Mouse (Mus musculus): ENCODE results near the gene Ptgr2. TPM values are rescaled to one million over a fixed set of nuclear protein-coding genes. Genes with fewer than 3 reads are reported as not detected.
"Not testable (repeated sequence)": the region's sequence is repeated elsewhere in the genome, so short reads cannot be mapped to it uniquely, and the experiment has no call there.

Gene Ptgr2
- total and polyA plus RNA-seq, 3 experiments = 10.1 to 184 (median 59.6) TPM

- peak; percentile 92 for DNase-seq (ENCODE audit: low spot score)
- peak; percentile 80 for ATAC-seq (ENCODE audit: extremely low read depth, insufficient number of reproducible peaks, low FRiP score, poor library complexity, severe bottlenecking)
- Histone ChIP-seq H3K36me3 (replicated peaks) (peaks cover 41% of the 10 kb centered on the region), H3K4me3 (ENCODE audit: low read depth, low read length) (peak within 1 kb of the TSS; percentile 83), H3K27me3 (ENCODE audit: insufficient read depth, low read length) (no peaks in the 10 kb centered on the region), H3K9me3 (replicated peaks) (no peaks in the 10 kb centered on the region), H3K4me1 (ENCODE audit: insufficient read depth, low read depth, low read length) (peaks cover 47% of the 10 kb centered on the region)
- TF ChIP-seq POLR2AphosphoS5 (IDR thresholded peaks at IDR 0.05; ENCODE audit: insufficient replicate concordance, low read depth, low read length) (no peak), GATA1 (IDR thresholded peaks at IDR 0.05; ENCODE audit: borderline replicate concordance, low read length) (no peak), CTCF (IDR thresholded peaks at IDR 0.05; ENCODE audit: low read depth, low read length) (no peak), TAL1 (conservative IDR thresholded peaks at IDR 0.05; ENCODE audit: low read depth, low read length) (no peak), GATA2 (IDR thresholded peaks at IDR 0.05; ENCODE audit: borderline replicate concordance, low read depth, low read length) (no peak)
These were observed 31.9 kb downstream of the Ptgr2 start, which contains the start of gene Zfp410 for GRCm38 (mm10) chr12:84316721-84317621. TSS of gene Zfp410 (plus strand) at chr12:84316852.

- Histone ChIP-seq H3K4me3 (ENCODE audit: low read depth, low read length) (no peak overlapping the region), H3K4me1 (ENCODE audit: insufficient read depth, low read depth, low read length) (peaks cover 6% of the 10 kb centered on the region), H3K27me3 (ENCODE audit: insufficient read depth, low read length) (no peaks in the 10 kb centered on the region), H3K36me3 (replicated peaks) (peaks cover 84% of the 10 kb centered on the region), H3K9me3 (replicated peaks) (no peaks in the 10 kb centered on the region)
- ATAC-seq (ENCODE audit: extremely low read depth, insufficient number of reproducible peaks, low FRiP score, poor library complexity, severe bottlenecking) = no peak
- no peak for TF ChIP-seq CTCF (IDR thresholded peaks at IDR 0.05; ENCODE audit: low read depth, low read length)
- no peak for TF ChIP-seq GATA2 (IDR thresholded peaks at IDR 0.05; ENCODE audit: borderline replicate concordance, low read depth, low read length)
- TF ChIP-seq TAL1 (conservative IDR thresholded peaks at IDR 0.05; ENCODE audit: low read depth, low read length) = no peak
- no peak for TF ChIP-seq GATA1 (IDR thresholded peaks at IDR 0.05; ENCODE audit: borderline replicate concordance, low read length)
- DNase-seq (ENCODE audit: low spot score) = no peak
These were observed 42.1 kb downstream of the Ptgr2 start for GRCm38 (mm10) chr12:84327111-84327512.

GRCm38 (mm10) chr12:84336963-84337625 is 52.1 kb downstream of the Ptgr2 start:
- Histone ChIP-seq H3K4me1 (ENCODE audit: insufficient read depth, low read depth, low read length) (peaks cover 15% of the 10 kb centered on the region), H3K4me3 (ENCODE audit: low read depth, low read length) (peak overlapping the region; percentile 7; the same call in 1 of the 2 replicates), H3K9me3 (replicated peaks) (no peaks in the 10 kb centered on the region), H3K27me3 (ENCODE audit: insufficient read depth, low read length) (no peaks in the 10 kb centered on the region), H3K36me3 (replicated peaks) (peaks cover 92% of the 10 kb centered on the region)
- ATAC-seq (ENCODE audit: extremely low read depth, insufficient number of reproducible peaks, low FRiP score, poor library complexity, severe bottlenecking) (0 out of 2 replicates have a peak, but pooled peaks have one; percentile 15), DNase-seq (ENCODE audit: low spot score) (peak; percentile 58)
- TF ChIP-seq POLR2AphosphoS5 (IDR thresholded peaks at IDR 0.05; ENCODE audit: insufficient replicate concordance, low read depth, low read length) (no peak), GATA2 (IDR thresholded peaks at IDR 0.05; ENCODE audit: borderline replicate concordance, low read depth, low read length) (no peak), TAL1 (conservative IDR thresholded peaks at IDR 0.05; ENCODE audit: low read depth, low read length) (no peak), GATA1 (IDR thresholded peaks at IDR 0.05; ENCODE audit: borderline replicate concordance, low read length) (no peak), CTCF (IDR thresholded peaks at IDR 0.05; ENCODE audit: low read depth, low read length) (no peak)

- ATAC-seq (ENCODE audit: extremely low read depth, insufficient number of reproducible peaks, low FRiP score, poor library complexity, severe bottlenecking) = peak; percentile 73
- DNase-seq (ENCODE audit: low spot score) = peak; percentile 48
- H3K9me3 ChIP-seq (replicated peaks) = no peaks in the 10 kb centered on the region
- no peaks in the 10 kb centered on the region for H3K4me1 ChIP-seq (ENCODE audit: insufficient read depth, low read depth, low read length)
- H3K36me3 ChIP-seq (replicated peaks) = peaks cover 71% of the 10 kb centered on the region
- H3K27me3 ChIP-seq (ENCODE audit: insufficient read depth, low read length) = no peaks in the 10 kb centered on the region
- TF ChIP-seq POLR2AphosphoS5 (IDR thresholded peaks at IDR 0.05; ENCODE audit: insufficient replicate concordance, low read depth, low read length) (no peak), TAL1 (conservative IDR thresholded peaks at IDR 0.05; ENCODE audit: low read depth, low read length) (no peak), GATA1 (IDR thresholded peaks at IDR 0.05; ENCODE audit: borderline replicate concordance, low read length) (no peak), CTCF (IDR thresholded peaks at IDR 0.05; ENCODE audit: low read depth, low read length) (peak; percentile 48; the same call in 1 of the 2 replicates)
- H3K4me3 ChIP-seq (ENCODE audit: low read depth, low read length) = no peak overlapping the region
These were observed 62.2 kb downstream of the Ptgr2 start for GRCm38 (mm10) chr12:84347192-84347591.

GRCm38 (mm10) chr12:84358699-84359098 is 73.7 kb downstream of the Ptgr2 start:
- ATAC-seq (ENCODE audit: extremely low read depth, insufficient number of reproducible peaks, low FRiP score, poor library complexity, severe bottlenecking); DNase-seq (ENCODE audit: low spot score); H3K27me3 ChIP-seq (ENCODE audit: insufficient read depth, low read length); H3K4me3 ChIP-seq (ENCODE audit: low read depth, low read length); H3K9me3 ChIP-seq (replicated peaks): not testable (repeated sequence)
- 0 out of 2 replicates have a peak, but pooled peaks have one; percentile 20 for TF ChIP-seq TAL1 (conservative IDR thresholded peaks at IDR 0.05; ENCODE audit: low read depth, low read length)
- Histone ChIP-seq H3K4me1 (ENCODE audit: insufficient read depth, low read depth, low read length) (peaks cover 47% of the 10 kb centered on the region), H3K36me3 (replicated peaks) (peaks cover 32% of the 10 kb centered on the region)

All from G1E (cell line).